Mouse (Mus musculus): ENCODE data around the gene Anxa2. TPM values are rescaled to one million over a fixed set of nuclear protein-coding genes. Genes with fewer than 3 reads are reported as not detected.

Anxa2 gene
- 1 to 10 TPM; 8.8 to 9.6 TPM for total RNA-seq (2021)
- long read RNA-seq, experiment 1, transcript Anxa2-201 (13 exons, 1,447 nt): major isoform, 10 of 12 reads
- long read RNA-seq, experiment 1, partial matches to known transcripts: 0 of 12 reads
- long read RNA-seq, experiment 1, other reads (novel, unspliced or antisense): 2 of 12 reads
- long read RNA-seq, experiment 2, transcript Anxa2-201 (13 exons, 1,447 nt): major isoform, 11 of 11 reads
- long read RNA-seq, experiment 2, partial matches to known transcripts: 0 of 11 reads
- long read RNA-seq, experiment 2, other reads (novel, unspliced or antisense): 0 of 11 reads

DNA sequence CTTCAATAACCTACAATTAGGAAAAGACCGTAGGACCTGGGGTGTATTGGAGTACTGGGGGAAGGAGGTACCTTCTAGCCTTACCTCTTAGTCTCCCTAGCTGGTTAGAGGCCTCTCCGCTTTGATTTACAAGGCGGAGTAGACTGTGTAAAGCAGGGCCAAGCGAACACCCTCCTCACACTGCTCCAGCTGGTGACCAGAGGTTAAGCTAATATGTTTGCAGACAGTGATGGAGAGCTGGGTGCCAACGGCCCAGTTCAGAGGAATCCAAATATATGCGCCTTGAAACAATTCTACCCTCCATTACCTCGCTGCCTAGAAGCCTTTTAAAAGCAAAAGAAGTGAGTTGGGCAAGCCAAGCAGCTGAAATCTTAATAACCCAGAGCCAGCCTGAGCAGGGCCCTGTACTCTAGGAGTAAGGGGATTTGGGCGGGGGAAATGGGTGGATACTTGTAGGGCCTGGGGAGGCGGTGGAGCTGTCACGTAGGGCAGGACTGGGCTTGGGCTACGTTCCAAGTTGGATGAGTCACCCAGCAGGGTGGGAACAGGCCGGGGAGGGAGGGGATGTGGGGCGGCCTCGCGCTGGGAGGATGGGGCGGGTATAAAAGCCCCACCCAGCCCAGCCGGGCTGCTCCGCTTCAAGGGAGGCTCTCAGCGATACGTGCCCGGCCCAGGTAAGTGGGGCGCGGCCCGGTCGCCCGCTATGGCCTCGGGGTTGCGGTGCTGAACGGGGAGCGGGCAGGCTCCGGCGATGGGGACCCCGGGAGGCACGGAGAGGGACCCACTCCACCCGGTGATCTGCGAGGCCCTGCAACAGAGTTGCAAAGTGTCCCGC lies at the start of gene Anxa2:
Anxa2 (plus strand) TSS at position 555 of the 835 bp plus-strand sequence.
- H3K4me3 ChIP-seq: peak within 1 kb of the TSS; percentile 60
- peak within 1 kb of the TSS; percentile 55; the same call in 1 of the 2 replicates for H3K27ac ChIP-seq
- DNase-seq (ENCODE audit: low spot score in 2 of 2): peak in 1 of 2 experiments; percentile 47
- TF ChIP-seq CTCF (conservative IDR thresholded peaks at IDR 0.05): no peak

DNA sequence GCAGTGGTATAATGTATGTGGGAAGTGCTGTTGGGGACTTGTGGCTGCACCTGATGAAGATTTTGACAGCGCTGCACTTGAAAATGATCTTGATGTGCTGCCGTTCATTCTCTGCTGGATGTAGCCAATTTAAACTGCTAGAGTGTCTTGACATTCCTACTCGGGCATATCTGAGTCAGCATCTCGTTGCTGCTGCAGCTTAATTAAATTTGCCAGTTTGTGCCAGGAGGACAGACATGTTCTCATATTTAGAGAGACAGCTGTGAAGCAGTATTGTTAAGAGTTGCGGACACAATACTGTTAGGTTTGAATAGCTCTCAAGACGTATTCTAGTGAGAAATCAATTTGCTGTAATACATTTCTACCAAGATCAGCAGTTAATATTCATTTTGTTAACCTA lies 48.7 kb upstream of the Anxa2 start:
- no peak for TF ChIP-seq CTCF (conservative IDR thresholded peaks at IDR 0.05)
- Histone ChIP-seq H3K4me3 (no peak overlapping the region), H3K27ac (no peak overlapping the region)
- DNase-seq (ENCODE audit: low spot score in 2 of 2): no peak

GRCm38 (mm10) chr9:69419476-69419875 lies 33.9 kb upstream of the Anxa2 start:
- peak in 1 of 2 experiments; percentile 17 for DNase-seq (ENCODE audit: low spot score in 2 of 2)

DNA sequence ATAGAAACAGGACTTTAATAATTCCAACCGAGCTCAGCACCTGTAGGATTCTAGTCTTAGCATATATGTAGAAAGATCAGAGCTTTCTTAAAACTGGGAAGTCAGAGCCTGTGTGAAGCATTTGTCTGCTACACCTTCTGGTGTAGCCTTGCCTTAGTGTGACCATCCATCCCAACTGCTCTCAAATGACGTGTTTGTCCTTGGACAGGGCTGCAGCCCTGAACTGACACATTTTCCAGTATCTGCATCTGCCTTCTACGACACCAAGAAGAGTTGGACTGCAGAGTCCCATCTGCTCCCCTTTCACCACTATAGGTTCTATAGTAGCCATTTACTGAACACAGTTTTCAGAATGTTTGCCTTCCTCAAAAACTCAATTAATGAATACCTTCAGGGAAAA lies 22.9 kb upstream of the Anxa2 start:
- Histone ChIP-seq H3K27ac (no peak overlapping the region), H3K4me3 (no peak overlapping the region)
- TF ChIP-seq CTCF (conservative IDR thresholded peaks at IDR 0.05): no peak
- DNase-seq (ENCODE audit: low spot score in 2 of 2): no peak

More at GRCm38 (mm10) chr9:69419476-69419875, 33.9 kb upstream of the Anxa2 start:
- H3K27ac ChIP-seq: no peak overlapping the region
- H3K4me3 ChIP-seq: no peak overlapping the region
- peak; percentile 77 for TF ChIP-seq CTCF (conservative IDR thresholded peaks at IDR 0.05)

GRCm38 (mm10) chr9:69431863-69432555 lies 21.4 kb upstream of the Anxa2 start:
- H3K4me3 ChIP-seq: no peak overlapping the region
- peak in 1 of 2 experiments; percentile 21 for DNase-seq (ENCODE audit: low spot score in 2 of 2)
- no peak for TF ChIP-seq CTCF (conservative IDR thresholded peaks at IDR 0.05)
- no peak overlapping the region for H3K27ac ChIP-seq

- Histone ChIP-seq H3K4me3 (no peak overlapping the region), H3K27ac (no peak overlapping the region)
- no peak for TF ChIP-seq CTCF (conservative IDR thresholded peaks at IDR 0.05)
- DNase-seq (ENCODE audit: low spot score in 2 of 2): no peak
Measured at GRCm38 (mm10) chr9:69435194-69435593, 18.2 kb upstream of the Anxa2 start.

- no peak for DNase-seq (ENCODE audit: low spot score in 2 of 2)
Measured at GRCm38 (mm10) chr9:69435662-69436061, 17.8 kb upstream of the Anxa2 start.

DNA sequence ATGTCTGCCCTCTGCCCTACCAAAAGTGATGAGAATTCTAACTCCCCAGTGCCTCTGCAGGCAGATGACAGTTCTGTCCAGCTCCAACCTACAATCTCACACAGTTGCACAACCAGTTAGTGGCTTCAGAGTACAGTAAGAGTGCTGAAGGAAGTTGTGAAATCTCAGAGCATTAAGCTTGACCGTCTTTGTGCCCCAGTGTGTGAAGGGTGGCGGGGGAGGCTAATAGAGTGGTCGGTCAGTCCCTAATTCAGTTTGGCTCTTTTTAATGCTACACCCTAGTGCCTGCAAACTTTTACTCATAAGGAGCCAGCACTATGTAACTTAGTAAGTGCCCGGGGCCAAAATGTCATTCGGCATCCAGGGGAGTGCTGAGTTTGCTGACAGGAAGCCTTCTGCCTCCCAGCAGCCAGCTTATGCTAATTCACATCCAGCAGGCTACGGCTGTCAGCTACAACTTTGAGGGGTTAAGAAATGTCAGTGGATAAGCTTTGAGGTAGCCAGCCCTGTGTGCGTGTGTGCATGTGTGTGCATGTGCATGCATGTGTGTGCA lies 13.5 kb upstream of the Anxa2 start:
- DNase-seq (ENCODE audit: low spot score in 2 of 2): no peak
- no peak for TF ChIP-seq CTCF (conservative IDR thresholded peaks at IDR 0.05)
- Histone ChIP-seq H3K4me3 (no peak overlapping the region), H3K27ac (no peak overlapping the region)

More at GRCm38 (mm10) chr9:69435662-69436061, 17.8 kb upstream of the Anxa2 start:
- no peak overlapping the region for H3K27ac ChIP-seq
- H3K4me3 ChIP-seq: no peak overlapping the region
- TF ChIP-seq CTCF (conservative IDR thresholded peaks at IDR 0.05): no peak

DNA sequence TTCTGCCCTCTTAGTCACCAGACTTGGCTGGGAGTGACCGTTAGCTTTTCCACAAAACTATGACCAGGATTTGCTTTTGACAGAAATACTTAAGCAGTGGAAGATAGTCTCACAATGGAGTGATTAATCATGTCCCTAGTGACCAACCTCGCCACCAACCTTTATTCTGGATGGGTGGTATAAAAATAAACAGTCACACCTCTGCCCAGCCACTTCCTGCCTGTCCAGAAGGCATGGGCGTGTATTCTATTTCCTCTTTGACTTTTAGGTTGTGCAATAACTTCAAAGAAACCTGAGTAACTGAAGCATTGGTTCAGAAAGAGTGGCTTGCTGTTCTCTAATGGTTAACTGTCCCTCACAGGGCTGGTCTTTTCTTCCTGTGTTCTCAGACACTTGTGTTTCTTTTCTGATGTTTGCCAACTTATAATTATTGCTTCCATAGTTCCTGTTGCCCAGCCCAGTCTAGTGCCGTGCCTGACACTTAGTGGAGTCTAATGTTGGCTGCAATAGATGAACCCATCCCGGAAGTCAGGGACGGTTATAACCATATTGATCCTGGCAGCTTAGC lies 10.9 kb upstream of the Anxa2 start:
- no peak for TF ChIP-seq CTCF (conservative IDR thresholded peaks at IDR 0.05)
- Histone ChIP-seq H3K4me3 (no peak overlapping the region), H3K27ac (no peak overlapping the region)
- no peak for DNase-seq (ENCODE audit: low spot score in 2 of 2)

DNA sequence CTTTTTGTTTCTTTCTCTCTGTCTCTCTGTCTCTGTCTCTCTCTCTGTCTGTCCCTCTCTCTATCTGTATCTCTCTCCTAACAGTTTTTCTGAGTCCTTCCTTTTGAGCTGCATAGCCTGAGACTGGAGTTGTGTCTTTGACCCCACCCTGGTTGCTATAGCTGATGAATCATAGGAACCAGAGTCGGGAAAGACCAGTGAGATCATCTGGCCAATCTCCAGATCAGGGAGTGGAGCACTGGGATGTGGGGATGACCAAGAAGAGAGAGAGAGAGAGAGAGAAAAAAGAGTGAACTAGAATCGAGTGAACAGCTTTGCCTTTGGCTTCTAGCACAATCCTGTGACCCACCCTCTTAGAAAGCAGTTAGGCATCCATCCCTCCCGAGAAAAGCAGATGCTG lies 10.2 kb upstream of the Anxa2 start:
- TF ChIP-seq CTCF (conservative IDR thresholded peaks at IDR 0.05): no peak
- Histone ChIP-seq H3K4me3 (no peak overlapping the region), H3K27ac (no peak overlapping the region)
- DNase-seq (ENCODE audit: low spot score in 2 of 2): no peak

- Histone ChIP-seq H3K4me3 (no peak overlapping the region), H3K27ac (no peak overlapping the region)
- no peak for DNase-seq (ENCODE audit: low spot score in 2 of 2)
- TF ChIP-seq CTCF (conservative IDR thresholded peaks at IDR 0.05): no peak
Measured at GRCm38 (mm10) chr9:69448801-69449200, 4.6 kb upstream of the Anxa2 start.

GRCm38 (mm10) chr9:69450636-69451035 lies 2.8 kb upstream of the Anxa2 start:
- no peak for TF ChIP-seq CTCF (conservative IDR thresholded peaks at IDR 0.05)
- no peak overlapping the region for H3K4me3 ChIP-seq
- H3K27ac ChIP-seq: no peak overlapping the region
- DNase-seq (ENCODE audit: low spot score in 2 of 2): no peak
